Mouse (Mus musculus): ENCODE measurements at regions not wholly inside any gene's neighbourhood (a gene's known extent, or its start where the extent isn't known, plus 50 kb on each side); places are given as distances from the start of the nearest gene placed in this dataset.

DNA sequence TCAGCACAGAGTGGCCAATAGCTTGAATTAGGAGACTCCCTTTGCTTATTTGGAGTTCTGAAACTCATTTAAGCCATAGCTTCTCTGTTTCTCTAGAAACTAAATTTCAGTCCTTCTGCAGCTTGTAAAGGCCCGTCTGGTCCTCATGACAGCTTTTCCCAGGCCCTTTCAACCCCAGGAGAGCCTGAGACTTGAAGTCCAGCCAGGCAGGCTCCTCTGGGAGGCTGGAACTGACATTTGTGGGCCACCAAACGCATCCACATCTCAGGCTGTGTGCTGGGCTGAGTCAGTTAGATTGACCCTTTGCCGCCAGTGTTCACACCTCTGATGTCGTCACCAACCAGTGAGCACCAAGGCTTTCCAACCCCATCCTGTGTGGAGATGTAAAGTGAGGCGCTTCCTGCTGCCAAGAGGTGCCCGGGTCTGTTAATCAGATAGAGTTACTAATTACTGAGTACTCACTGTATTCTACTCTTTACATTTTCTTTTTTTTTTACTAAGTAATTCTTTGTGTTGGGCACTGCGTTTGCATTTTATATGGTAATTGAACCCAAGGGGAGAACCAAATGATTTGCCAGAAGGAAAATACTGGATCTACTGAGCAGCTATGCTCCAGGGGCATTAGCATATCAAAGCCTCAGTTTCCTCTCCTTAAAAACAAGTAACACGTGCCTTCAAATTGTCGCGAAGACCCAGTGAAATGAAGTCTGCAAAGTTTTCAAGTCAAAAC lies 207.0 kb downstream of the Snx19 start:
- H3K79me2 ChIP-seq (replicated peaks; ENCODE audit: control insufficient read depth, extremely low read depth, insufficient read depth, poor library complexity, severe bottlenecking), result no peaks in the 10 kb centered on the region
- no peak for DNase-seq (ENCODE audit: extremely low read depth)
- H3K4me2 ChIP-seq (ENCODE audit: insufficient read depth, low read depth, poor library complexity, severe bottlenecking), result no peak overlapping the region
- H3K27ac ChIP-seq (ENCODE audit: insufficient read depth, low read depth), result no peak overlapping the region
- in situ Hi-C loops (cut with MboI; ENCODE audit: low pct_ligation_motif_present, low pct_unique_long_range_greater_than_20kb, low sequenced_read_pairs), result no loop called here
- H3K4me1 ChIP-seq (ENCODE audit: control insufficient read depth in 1 of 2, insufficient read depth in 2 of 2), result peaks cover 0 to 11% of the 10 kb centered on the region in 2 experiments; a peak in 2 of 4 replicates
- H3K27me3 ChIP-seq (replicated peaks), result no peaks in the 10 kb centered on the region
- TF ChIP-seq GABPA (IDR thresholded peaks at IDR 0.05; ENCODE audit: insufficient replicate concordance, low read depth, low read length) (no peak), ZKSCAN1 (IDR thresholded peaks at IDR 0.05; ENCODE audit: borderline replicate concordance, low read depth, low read length) (no peak), ZMIZ1 (IDR thresholded peaks at IDR 0.05; ENCODE audit: low read depth, low read length) (no peak), NELFE (IDR thresholded peaks at IDR 0.05; ENCODE audit: low read depth, low read length) (no peak), ZC3H11A (IDR thresholded peaks at IDR 0.05; ENCODE audit: low read depth, low read length) (no peak), TBP (conservative IDR thresholded peaks at IDR 0.05; ENCODE audit: low read depth, low read length) (no peak)
- no peak overlapping the region for H3K9ac ChIP-seq (ENCODE audit: insufficient read depth, low read depth)
- no peak overlapping the region for H3K4me3 ChIP-seq (replicated peaks in 1 of 3; ENCODE audit: low read depth in 2 of 3, low read length in 2 of 3, poor library complexity in 1 of 3)
- no peaks in the 10 kb centered on the region for H3K9me3 ChIP-seq (replicated peaks; ENCODE audit: low read length)
- H3K36me3 ChIP-seq (replicated peaks in 1 of 2; ENCODE audit: control insufficient read depth in 1 of 2, insufficient read depth in 1 of 2, low read length in 1 of 2), result no peaks in the 10 kb centered on the region
- dilution Hi-C loops (cut with MboI; ENCODE audit: extremely low pct_ligation_motif_present, extremely low pct_unique_long_range_greater_than_20kb, low sequenced_read_pairs), result no loop called here

DNA sequence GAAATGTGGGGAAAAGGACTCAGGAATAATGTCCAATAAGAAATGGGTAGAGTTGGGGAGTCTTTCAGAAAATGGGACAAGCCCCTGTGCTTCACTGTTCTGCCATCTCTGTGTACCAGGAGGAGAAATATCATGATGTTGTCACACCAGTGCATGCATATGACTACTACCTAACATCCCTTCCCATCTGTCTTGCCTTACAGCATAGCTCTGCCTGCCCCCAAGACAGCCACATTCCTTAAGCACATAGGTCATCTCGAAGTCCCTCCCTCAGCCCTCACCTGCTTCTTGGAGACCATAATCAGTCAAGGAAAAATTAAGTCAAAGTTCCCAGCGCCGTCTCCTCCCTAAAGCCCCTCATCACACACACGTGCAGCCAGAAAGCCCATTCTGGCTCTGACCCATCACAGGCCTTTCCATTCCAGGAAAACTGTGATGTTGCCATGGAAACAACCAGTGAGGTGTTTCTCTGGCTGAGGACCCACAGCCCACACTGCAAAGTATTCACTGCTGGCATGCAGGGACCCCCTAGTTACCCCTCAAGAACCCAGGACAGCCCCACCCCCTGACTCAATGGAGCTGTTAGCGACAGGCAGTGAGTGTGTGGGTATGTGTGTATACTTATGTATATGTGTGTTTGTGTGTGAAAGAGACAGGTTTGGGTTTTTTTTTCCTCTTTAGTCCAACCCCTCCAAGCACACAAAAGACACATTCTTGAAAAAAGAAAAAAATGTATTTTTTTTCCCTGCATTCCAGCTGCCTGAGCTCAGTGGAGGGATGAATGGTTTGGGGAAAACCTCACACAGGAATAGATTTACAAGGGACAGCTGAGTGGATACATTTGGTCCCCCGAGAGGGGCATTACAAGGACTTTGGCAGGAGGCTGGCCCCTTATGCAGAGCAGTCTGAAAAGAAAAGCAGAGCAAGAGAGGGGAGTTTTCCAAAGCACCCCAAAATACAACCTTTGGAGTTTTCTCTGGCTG lies 205.5 kb downstream of the Snx19 start:
- H3K9ac ChIP-seq (ENCODE audit: insufficient read depth, low read depth), result no peak overlapping the region
- DNase-seq (ENCODE audit: extremely low read depth), result no peak
- no peaks in the 10 kb centered on the region for H3K36me3 ChIP-seq (replicated peaks in 1 of 2; ENCODE audit: control insufficient read depth in 1 of 2, insufficient read depth in 1 of 2, low read length in 1 of 2)
- no peak overlapping the region for H3K4me2 ChIP-seq (ENCODE audit: insufficient read depth, low read depth, poor library complexity, severe bottlenecking)
- no peak overlapping the region for H3K4me3 ChIP-seq (replicated peaks in 1 of 3; ENCODE audit: low read depth in 2 of 3, low read length in 2 of 3, poor library complexity in 1 of 3)
- TF ChIP-seq USF2 (conservative IDR thresholded peaks at IDR 0.05; ENCODE audit: low read depth, low read length) (no peak), ELF1 (IDR thresholded peaks at IDR 0.05; ENCODE audit: low read depth, low read length) (no peak), POLR2A (IDR thresholded peaks at IDR 0.05; ENCODE audit: low read depth, low read length) (no peak), JUND (conservative IDR thresholded peaks at IDR 0.05; ENCODE audit: low read depth, low read length) (no peak), HCFC1 (IDR thresholded peaks at IDR 0.05; ENCODE audit: low read depth, low read length) (no peak), SMC3 (IDR thresholded peaks at IDR 0.05; ENCODE audit: low read depth, low read length) (no peak), CHD2 (IDR thresholded peaks at IDR 0.05; ENCODE audit: low read length) (no peak), ZC3H11A (IDR thresholded peaks at IDR 0.05; ENCODE audit: low read depth, low read length) (no peak), GABPA (IDR thresholded peaks at IDR 0.05; ENCODE audit: insufficient replicate concordance, low read depth, low read length) (no peak), RCOR1 (conservative IDR thresholded peaks at IDR 0.05; ENCODE audit: low read depth, low read length) (no peak), ZKSCAN1 (IDR thresholded peaks at IDR 0.05; ENCODE audit: borderline replicate concordance, low read depth, low read length) (no peak), RAD21 (IDR thresholded peaks at IDR 0.05; ENCODE audit: low read depth, low read length) (no peak)
- H3K27ac ChIP-seq (ENCODE audit: insufficient read depth, low read depth), result no peak overlapping the region
- no peaks in the 10 kb centered on the region for H3K79me2 ChIP-seq (replicated peaks; ENCODE audit: control insufficient read depth, extremely low read depth, insufficient read depth, poor library complexity, severe bottlenecking)
- dilution Hi-C loops (cut with MboI; ENCODE audit: extremely low pct_ligation_motif_present, extremely low pct_unique_long_range_greater_than_20kb, low sequenced_read_pairs) (no loop called here), in situ Hi-C loops (cut with MboI; ENCODE audit: low pct_ligation_motif_present, low pct_unique_long_range_greater_than_20kb, low sequenced_read_pairs) (no loop called here)
- no peaks in the 10 kb centered on the region for H3K9me3 ChIP-seq (replicated peaks; ENCODE audit: low read length)
- no peaks in the 10 kb centered on the region for H3K27me3 ChIP-seq (replicated peaks)
- peaks cover 0 to 11% of the 10 kb centered on the region in 2 experiments; a peak in 2 of 4 replicates for H3K4me1 ChIP-seq (ENCODE audit: control insufficient read depth in 1 of 2, insufficient read depth in 2 of 2)

All from CH12.LX (cell line).